Mouse (Mus musculus) brain, embryonic 14.5 days (tissue): ENCODE results near the gene Dlgap1.

Source experiments
- CTCF ChIP-seq: fragments of 200-500 bp; IDR thresholded peaks from 2 replicates; pipeline ENCODE4 v1.5.1; 2012; ENCODE audit warnings: inconsistent platforms, mild to moderate bottlenecking, moderate library complexity, borderline replicate concordance; ENCODE audit not compliant: insufficient read depth, insufficient read length; ENCODE audit errors: extremely low read depth
- POLR2A ChIP-seq: fragments of 200-500 bp; IDR thresholded peaks from 2 replicates; pipeline ENCODE4 v1.6.1; 2012; ENCODE audit warnings: mild to moderate bottlenecking, inconsistent platforms, borderline replicate concordance; ENCODE audit not compliant: poor library complexity, insufficient read depth, insufficient read length, severe bottlenecking; ENCODE audit errors: extremely low read depth

GRCm38 (mm10) chr17:70832544-70832943, 863.7 kb downstream of the Dlgap1 start:
- TF ChIP-seq POLR2A (no peak), CTCF (no peak)
